In the genomic region with DNA sequence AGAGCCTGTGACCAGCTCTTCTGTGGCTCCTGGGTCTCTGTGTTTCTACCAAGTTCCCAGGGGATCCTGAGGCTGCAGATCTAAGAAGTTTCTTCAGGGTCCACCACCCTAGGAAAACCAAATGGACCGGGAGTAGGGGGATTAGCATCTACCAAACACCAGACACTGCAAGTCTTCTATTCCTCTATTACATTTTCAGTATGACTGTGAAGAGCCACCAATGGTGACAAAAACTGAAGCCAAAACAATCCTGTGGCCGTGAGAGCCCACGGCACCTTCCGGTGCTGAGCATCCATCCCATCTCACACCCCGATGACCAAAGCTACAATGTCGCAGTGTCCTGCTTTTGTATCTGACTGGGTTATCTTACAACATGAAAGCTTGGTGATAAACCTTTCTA, we compare ENCODE assay signal across 1 mouse cellular context.
TF ChIP-seq lines count a peak whose summit lies in the region.

No protein-coding gene starts in this region.

TF ChIP-seq in CH12.LX, 34 proteins besides CTCF, POLR2A, EP300 and RAD21 (continued from another document):
- no peak for TF ChIP-seq ZKSCAN1 (IDR thresholded peaks at IDR 0.05; ENCODE audit: borderline replicate concordance, low read depth, low read length)
- peak; percentile 59 for TF ChIP-seq SIN3A (IDR thresholded peaks at IDR 0.05; ENCODE audit: low read length)
- no peak for TF ChIP-seq ZC3H11A (IDR thresholded peaks at IDR 0.05; ENCODE audit: low read depth, low read length)
- peak; percentile 85 for TF ChIP-seq BHLHE40 (IDR thresholded peaks at IDR 0.05; ENCODE audit: low read depth, low read length)
- TF ChIP-seq HCFC1 (IDR thresholded peaks at IDR 0.05; ENCODE audit: low read depth, low read length): peak; percentile 25; the same call in 1 of the 2 replicates
- TF ChIP-seq ELF1 (IDR thresholded peaks at IDR 0.05; ENCODE audit: low read depth, low read length): 0 out of 2 replicates have a peak, but pooled peaks have one; percentile 35
- TF ChIP-seq JUND (conservative IDR thresholded peaks at IDR 0.05; ENCODE audit: low read depth, low read length): peak; percentile 84
- TF ChIP-seq NRF1 (IDR thresholded peaks at IDR 0.05; ENCODE audit: low read depth, low read length): 0 out of 2 replicates have a peak, but pooled peaks have one; percentile 17
- TF ChIP-seq USF2 (conservative IDR thresholded peaks at IDR 0.05; ENCODE audit: low read depth, low read length): no peak
- no peak for TF ChIP-seq MAZ (IDR thresholded peaks at IDR 0.05; ENCODE audit: low read depth, low read length)
- peak; percentile 57; the same call in 1 of the 2 replicates for TF ChIP-seq CHD1 (IDR thresholded peaks at IDR 0.05; ENCODE audit: low read depth, low read length)
- TF ChIP-seq TCF12 (IDR thresholded peaks at IDR 0.05; ENCODE audit: low read depth, low read length): peak; percentile 46; the same call in 1 of the 2 replicates
- TF ChIP-seq GABPA (IDR thresholded peaks at IDR 0.05; ENCODE audit: insufficient replicate concordance, low read depth, low read length): no peak
- peak; percentile 82 for TF ChIP-seq ETS1 (conservative IDR thresholded peaks at IDR 0.05; ENCODE audit: low read depth, low read length)
- TF ChIP-seq RCOR1 (conservative IDR thresholded peaks at IDR 0.05; ENCODE audit: low read depth, low read length): no peak; the same call in 1 of the 2 replicates
